Mouse (Mus musculus) central nervous system, embryonic 11.5 days (tissue): ENCODE measurements around the gene Mtfp1. TPM values are rescaled to one million over a fixed set of nuclear protein-coding genes. Genes with fewer than 3 reads are reported as not detected.

Source experiments
- polyA plus RNA-seq: library from polyadenylated mRNA; depleted of rRNA; stranded (reverse); fragments of >200 nt; gene quantifications from 2 replicates; pipeline ENCODE4 v1.2.3, GENCODE M21; 2012; rRNA removed

The Mtfp1 gene
- 5.8 and 6.3 TPM in 2 replicates for polyA plus RNA-seq

GRCm38 (mm10) chr11:4095171-4096053 is at the start of gene Mtfp1:
Gene Mtfp1 (minus strand): TSS chr11:4095445.

GRCm38 (mm10) chr11:4134986-4135935 is 40.0 kb upstream of the Mtfp1 start, which contains the start of gene Rnf215:
Gene Rnf215 (plus strand): TSS chr11:4135202.

GRCm38 (mm10) chr11:4122742-4123579 is 27.7 kb upstream of the Mtfp1 start, which contains the start of gene Sec14l2:
Gene Sec14l2 (minus strand): TSS chr11:4123415.

GRCm38 (mm10) chr11:4064627-4065122 is 30.6 kb downstream of the Mtfp1 start, which contains the start of gene Sec14l3:
Gene Sec14l3 (plus strand): TSS chr11:4064841.

Other genes with a start within 250 kb of the Mtfp1 start
- gene Osbp2, start 231.5 kb downstream of the Mtfp1 start, polyA plus RNA-seq = 2.0 and 3.8 TPM in 2 replicates
- gene 4921536K21Rik, start 200.3 kb downstream of the Mtfp1 start, polyA plus RNA-seq = 0.95 and 1.1 TPM in 2 replicates
- gene Dusp18, start 200.2 kb downstream of the Mtfp1 start, polyA plus RNA-seq = 7.7 and 11.4 TPM in 2 replicates
- gene Slc35e4, start 180.8 kb downstream of the Mtfp1 start, polyA plus RNA-seq = 3.5 and 3.8 TPM in 2 replicates
- gene Tcn2, start 163.3 kb downstream of the Mtfp1 start, polyA plus RNA-seq = 15.7 and 28.7 TPM in 2 replicates
- 74.4 and 90.3 TPM in 2 replicates for gene Pes1, start 131.5 kb downstream of the Mtfp1 start, polyA plus RNA-seq
- not detected in 2 replicates for gene 4930556J24Rik, start 118.7 kb downstream of the Mtfp1 start, polyA plus RNA-seq
- gene Gal3st1, start 111.8 kb downstream of the Mtfp1 start, polyA plus RNA-seq = 0.41 and 1.8 TPM in 2 replicates
- gene Sec14l4, start 64.0 kb downstream of the Mtfp1 start, polyA plus RNA-seq = 0.06 and 0.17 TPM in 2 replicates
- 0.18 TPM in 1 of 2 replicates, not detected in the other for gene Sec14l3, start 30.6 kb downstream of the Mtfp1 start, polyA plus RNA-seq
- 3.9 and 4.1 TPM in 2 replicates for gene Sec14l2, start 28.0 kb upstream of the Mtfp1 start, polyA plus RNA-seq
- gene Rnf215, start 39.8 kb upstream of the Mtfp1 start, polyA plus RNA-seq = 42.2 and 68.5 TPM in 2 replicates
- 12.3 and 14.2 TPM in 2 replicates for gene Ccdc157, start 64.8 kb upstream of the Mtfp1 start, polyA plus RNA-seq
- gene Sf3a1, start 64.9 kb upstream of the Mtfp1 start, polyA plus RNA-seq = 86.3 and 86.6 TPM in 2 replicates
- gene Tbc1d10a, start 91.3 kb upstream of the Mtfp1 start, polyA plus RNA-seq = 25.3 and 29.9 TPM in 2 replicates
- 1.3 and 1.8 TPM in 2 replicates for gene Castor1, start 122.8 kb upstream of the Mtfp1 start, polyA plus RNA-seq
- 0.09 and 0.17 TPM in 2 replicates for gene Osm, start 141.0 kb upstream of the Mtfp1 start, polyA plus RNA-seq
- 0.08 and 0.11 TPM in 2 replicates for gene Lif, start 162.1 kb upstream of the Mtfp1 start, polyA plus RNA-seq